Mouse (Mus musculus) neural tube, embryonic 11.5 days (tissue): ENCODE measurements around the gene Nedd1. TPM values are rescaled to one million over a fixed set of nuclear protein-coding genes. Genes with fewer than 3 reads are reported as not detected.

ENCODE experiments used
- ATAC-seq: fragments of 200-750 bp; cut with Nextera tagmentation; 2 replicates; pipeline ENCODE4 v1.8.0; 2017; ENCODE audit warnings: moderate number of reproducible peaks, mild to moderate bottlenecking, moderate TSS enrichment, moderate library complexity; ENCODE audit not compliant: insufficient read depth, low FRiP score, low TSS enrichment
- DNase-seq: peaks from one replicate; pipeline ENCODE4 v3.0.0-alpha.2; 2015; ENCODE audit warnings: low spot score
- H3K27ac ChIP-seq: fragments of 300-500 bp; sonication (generic); 2 replicates; pipeline ENCODE4 v1.5.1; 2014; ENCODE audit warnings: low read depth, mild to moderate bottlenecking, low read length
- H3K27me3 ChIP-seq: fragments of 300-500 bp; sonication (generic); 2 replicates; pipeline ENCODE4 v1.6.1; 2014; ENCODE audit warnings: mild to moderate bottlenecking, low read length, mixed read lengths; ENCODE audit not compliant: control insufficient read depth, insufficient read depth
- H3K36me3 ChIP-seq: fragments of 300-500 bp; sonication (generic); 2 replicates; pipeline ENCODE4 v1.6.1; 2014; ENCODE audit warnings: mild to moderate bottlenecking, low read length, moderate library complexity, mixed read lengths; ENCODE audit not compliant: control insufficient read depth, insufficient read depth
- H3K4me1 ChIP-seq: fragments of 300-500 bp; sonication (generic); 2 replicates; pipeline ENCODE4 v1.6.1; 2014; ENCODE audit warnings: low read length, mixed read lengths; ENCODE audit not compliant: control insufficient read depth, insufficient read depth
- H3K4me2 ChIP-seq: fragments of 300-500 bp; sonication (generic); 2 replicates; pipeline ENCODE4 v1.6.1; 2014; ENCODE audit warnings: low read depth, mild to moderate bottlenecking, moderate library complexity
- H3K4me3 ChIP-seq: fragments of 300-500 bp; sonication (generic); 2 replicates; pipeline ENCODE4 v1.5.1; 2014; ENCODE audit warnings: low read depth, low read length
- H3K9ac ChIP-seq: fragments of 300-500 bp; sonication (generic); 2 replicates; pipeline ENCODE4 v1.6.1; 2014; ENCODE audit warnings: mild to moderate bottlenecking, low read length
- H3K9me3 ChIP-seq: fragments of 300-500 bp; sonication (generic); 2 replicates; pipeline ENCODE4 v1.6.1; 2016; ENCODE audit warnings: low read length; ENCODE audit not compliant: control insufficient read depth
- WGBS: fragments of 180-500 bp; shearing (Covaris S2); extraction: QIAGEN DNeasy Blood & Tissue Kit; methylation state at CpG from one replicate; pipeline ENCODE4 v1.1.7; 2014; 5-methylcytosine and 5-hydroxymethylcytosine counted together
- polyA plus RNA-seq: library from polyadenylated mRNA; unstranded; fragments of >200 nt; fragmentation: Nextera tagmentation; extraction: Ambion mirVana; gene quantifications from 2 replicates; pipeline ENCODE4 v1.2.1, GENCODE M21; 2014

Gene Nedd1
- polyA plus RNA-seq, 1 experiment from 2014 or later: 60.2 TPM

- no peaks in the 10 kb centered on the region for H3K9me3 ChIP-seq
- H3K36me3 ChIP-seq: no peaks in the 10 kb centered on the region
- WGBS: 64% methylated on average over 4 of the region's 4 CpGs
- H3K4me1 ChIP-seq: no peaks in the 10 kb centered on the region
- H3K4me2 ChIP-seq: no peak overlapping the region
- H3K4me3 ChIP-seq: no peak overlapping the region
- ATAC-seq (no peak), DNase-seq (no peak)
- no peak overlapping the region for H3K9ac ChIP-seq
- no peak overlapping the region for H3K27ac ChIP-seq
- H3K27me3 ChIP-seq: no peaks in the 10 kb centered on the region
Measured at GRCm38 (mm10) chr10:92653266-92653665, 69.0 kb downstream of the Nedd1 start.

GRCm38 (mm10) chr10:92652399-92652920 is 69.8 kb downstream of the Nedd1 start:
- ATAC-seq (no peak), DNase-seq (peak; percentile 28)
- Histone ChIP-seq H3K36me3 (no peaks in the 10 kb centered on the region), H3K27ac (no peak overlapping the region), H3K9ac (no peak overlapping the region), H3K27me3 (no peaks in the 10 kb centered on the region), H3K9me3 (no peaks in the 10 kb centered on the region), H3K4me1 (no peaks in the 10 kb centered on the region), H3K4me2 (no peak overlapping the region), H3K4me3 (no peak overlapping the region)
- WGBS: 51% methylated on average over 3 of the region's 3 CpGs

DNA sequence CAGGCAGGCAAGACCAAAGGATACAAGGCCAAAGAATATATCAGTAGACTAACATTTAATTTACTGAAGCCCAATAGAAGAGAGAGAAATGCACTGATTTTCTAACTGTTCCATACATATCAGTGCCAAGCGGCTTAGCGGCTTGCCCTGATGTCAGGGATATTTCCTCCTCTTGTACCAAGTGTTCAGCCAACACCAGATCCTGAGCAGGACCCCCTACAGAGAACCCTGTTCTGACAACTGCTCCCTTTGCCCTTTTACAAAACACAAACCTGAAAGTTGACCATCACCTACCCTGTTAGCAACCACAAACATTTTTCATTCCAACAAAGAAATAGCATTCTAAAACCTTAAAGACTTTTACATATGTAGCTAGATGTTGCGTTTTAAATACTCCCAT is 71.0 kb downstream of the Nedd1 start:
- no peak for ATAC-seq
- no peak overlapping the region for H3K9ac ChIP-seq
- no peak overlapping the region for H3K4me2 ChIP-seq
- H3K9me3 ChIP-seq: no peaks in the 10 kb centered on the region
- H3K4me1 ChIP-seq: no peaks in the 10 kb centered on the region
- no peaks in the 10 kb centered on the region for H3K27me3 ChIP-seq
- H3K36me3 ChIP-seq: no peaks in the 10 kb centered on the region
- no peak overlapping the region for H3K27ac ChIP-seq
- no peak for DNase-seq
- 88% methylated on average over 3 of the region's 3 CpGs for WGBS
- H3K4me3 ChIP-seq: no peak overlapping the region

- DNase-seq (no peak), ATAC-seq (no peak)
- H3K27me3 ChIP-seq: no peaks in the 10 kb centered on the region
- no peaks in the 10 kb centered on the region for H3K4me1 ChIP-seq
- no peaks in the 10 kb centered on the region for H3K36me3 ChIP-seq
- H3K4me2 ChIP-seq: no peak overlapping the region
- WGBS: 61% methylated on average over 8 of the region's 8 CpGs
- no peak overlapping the region for H3K4me3 ChIP-seq
- H3K9me3 ChIP-seq: no peaks in the 10 kb centered on the region
- no peak overlapping the region for H3K9ac ChIP-seq
- H3K27ac ChIP-seq: 0 out of 2 replicates have a peak overlapping the region, but pooled peaks have one; percentile 17
Measured at GRCm38 (mm10) chr10:92649096-92649495, 73.1 kb downstream of the Nedd1 start.

DNA sequence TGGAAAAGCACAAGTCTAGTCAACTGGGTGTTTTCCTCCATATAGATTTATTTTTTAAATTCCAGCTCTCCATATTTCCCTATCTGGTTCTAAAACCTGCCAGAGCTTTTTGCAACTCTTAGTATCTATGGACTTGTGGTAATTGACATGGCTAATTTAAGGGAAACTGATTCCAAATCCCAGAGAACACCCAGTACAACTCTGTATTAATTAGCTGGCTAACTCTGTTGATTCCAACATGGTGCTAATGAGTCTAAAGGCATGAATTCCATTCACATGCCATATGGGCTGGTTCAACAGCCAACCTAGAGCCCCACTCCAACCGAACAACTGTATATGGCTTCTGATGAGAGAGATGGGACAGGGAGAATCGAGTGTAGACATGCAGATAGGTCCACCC is 74.5 kb downstream of the Nedd1 start:
- Histone ChIP-seq H3K27ac (no peak overlapping the region), H3K4me3 (no peak overlapping the region), H3K9ac (no peak overlapping the region), H3K27me3 (no peaks in the 10 kb centered on the region), H3K36me3 (no peaks in the 10 kb centered on the region), H3K4me2 (no peak overlapping the region), H3K9me3 (no peaks in the 10 kb centered on the region), H3K4me1 (no peaks in the 10 kb centered on the region)
- WGBS: 83% methylated on average over 2 of the region's 2 CpGs
- DNase-seq: no peak
- ATAC-seq: no peak

DNA sequence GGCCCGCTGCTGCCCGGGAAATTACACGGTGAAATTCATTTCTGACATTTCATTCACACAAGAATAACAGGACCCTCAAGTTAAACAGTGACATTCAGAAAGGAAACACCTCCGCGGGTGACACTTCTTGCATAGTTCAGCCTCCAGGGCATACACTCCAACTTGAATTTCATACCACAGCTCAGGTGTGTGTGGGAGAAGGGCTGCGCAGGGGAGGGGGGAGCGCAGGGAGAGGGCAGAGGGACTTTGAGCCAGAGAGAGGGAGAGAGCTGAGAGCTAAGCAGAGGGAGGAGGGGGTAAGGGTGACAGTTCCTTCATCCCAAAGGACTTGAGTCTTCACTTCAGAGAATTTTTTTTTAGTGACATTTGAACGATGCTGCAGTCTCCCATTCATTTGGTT is 78.2 kb downstream of the Nedd1 start:
- Histone ChIP-seq H3K9me3 (no peaks in the 10 kb centered on the region), H3K27ac (no peak overlapping the region), H3K36me3 (no peaks in the 10 kb centered on the region), H3K4me2 (no peak overlapping the region), H3K4me1 (no peaks in the 10 kb centered on the region), H3K9ac (no peak overlapping the region), H3K27me3 (no peaks in the 10 kb centered on the region), H3K4me3 (no peak overlapping the region)
- WGBS: 69% methylated on average over 8 of the region's 8 CpGs
- ATAC-seq (no peak), DNase-seq (no peak)

DNA sequence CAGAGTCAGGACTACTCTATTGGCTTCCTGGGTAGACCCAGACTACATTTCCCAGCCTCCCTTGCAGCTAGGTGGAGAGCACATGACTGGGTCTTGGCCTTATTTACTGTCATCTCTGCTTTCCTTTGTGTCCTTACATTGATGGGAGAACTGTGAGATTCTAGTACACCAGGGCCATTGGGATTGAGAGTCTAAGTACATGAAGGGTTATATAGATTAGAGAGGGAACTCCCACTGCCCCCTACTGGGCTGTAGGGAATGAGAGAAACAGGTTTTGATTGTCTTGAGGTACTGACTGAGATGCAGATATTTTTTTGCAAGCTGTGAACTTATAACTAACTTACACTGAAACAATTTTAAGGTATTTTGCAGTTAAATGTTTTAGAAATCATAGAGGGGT is 81.2 kb downstream of the Nedd1 start:
- H3K4me2 ChIP-seq: no peak overlapping the region
- H3K9ac ChIP-seq: no peak overlapping the region
- no peaks in the 10 kb centered on the region for H3K9me3 ChIP-seq

More for the DNA sequence above, 81.2 kb downstream of the Nedd1 start:
- H3K4me1 ChIP-seq: no peaks in the 10 kb centered on the region
- no peak overlapping the region for H3K4me3 ChIP-seq
- DNase-seq (no peak), ATAC-seq (no peak)
- H3K27ac ChIP-seq: no peak overlapping the region
- H3K36me3 ChIP-seq: no peaks in the 10 kb centered on the region
- H3K27me3 ChIP-seq: no peaks in the 10 kb centered on the region
